Mouse (Mus musculus) MEL (cell line): ENCODE results near the gene Sipa1l3. TPM values are rescaled to one million over a fixed set of nuclear protein-coding genes. Genes with fewer than 3 reads are reported as not detected.

Experiments
- DNase-seq: peaks from one replicate; pipeline ENCODE4 v3.0.0; 2011; ENCODE audit warnings: low read depth, low spot score
- H3K27ac ChIP-seq: 2 replicates; pipeline ENCODE4 v1.5.1; 2012; ENCODE audit warnings: low read depth, mild to moderate bottlenecking, control low read depth, low read length, moderate library complexity; ENCODE audit not compliant: control insufficient read depth
- H3K27me3 ChIP-seq, 2 experiments: fragments of 150-350 bp in 1 of 2; sonication (generic) in 1 of 2; 2 replicates each; pipeline ENCODE4 v1.6.1; 2012; ENCODE audit warnings: low read length in 2 of 2, mild to moderate bottlenecking in 2 of 2, improper control_type of control experiment in 1 of 2, moderate library complexity in 1 of 2; ENCODE audit not compliant: insufficient read depth in 2 of 2, control insufficient read depth in 1 of 2
- H3K36me3 ChIP-seq, 2 experiments: 2 replicates each; pipeline ENCODE4 v1.6.1; 2012 to 2014; ENCODE audit warnings: low read length in 2 of 2, improper control_type of control experiment in 1 of 2, inconsistent platforms in 1 of 2, mild to moderate bottlenecking in 1 of 2; ENCODE audit not compliant: insufficient read depth in 2 of 2, control insufficient read depth in 1 of 2
- H3K4me1 ChIP-seq, 2 experiments: fragments of 150-350 bp in 1 of 2; sonication (generic) in 1 of 2; 2 replicates each; pipeline ENCODE4 v1.6.1; 2012; ENCODE audit warnings: low read length in 2 of 2, improper control_type of control experiment in 1 of 2, mild to moderate bottlenecking in 1 of 2; ENCODE audit not compliant: insufficient read depth in 2 of 2, control insufficient read depth in 1 of 2
- H3K4me3 ChIP-seq, 2 experiments: fragments of 150-350 bp in 1 of 2; sonication (generic) in 1 of 2; 2 replicates each; pipeline ENCODE4 v1.5.1; 2012; ENCODE audit warnings: low read depth in 2 of 2, low read length in 2 of 2, mild to moderate bottlenecking in 2 of 2, moderate library complexity in 2 of 2, control low read depth in 1 of 2, improper control_type of control experiment in 1 of 2; ENCODE audit not compliant: control insufficient read depth in 1 of 2, insufficient read depth in 1 of 2
- H3K79me2 ChIP-seq: 2 replicates; pipeline ENCODE4 v1.6.1; 2012; ENCODE audit warnings: mild to moderate bottlenecking, low read length, moderate library complexity; ENCODE audit not compliant: control insufficient read depth, poor library complexity, insufficient read depth
- H3K9ac ChIP-seq: 2 replicates; pipeline ENCODE4 v1.6.1; 2012; ENCODE audit warnings: low read depth, mild to moderate bottlenecking, control low read depth, low read length, moderate library complexity; ENCODE audit not compliant: control insufficient read depth, poor library complexity, severe bottlenecking
- H3K9me3 ChIP-seq: fragments of 150-350 bp; sonication (generic); replicated peaks from 2 replicates; pipeline ENCODE4 v1.6.1; 2012; ENCODE audit warnings: mild to moderate bottlenecking, low read length, improper control_type of control experiment, moderate library complexity; ENCODE audit not compliant: insufficient read depth
- BHLHE40 ChIP-seq: IDR thresholded peaks from 2 replicates; pipeline ENCODE4 v1.6.1; 2012; ENCODE audit warnings: low read depth, mild to moderate bottlenecking, inconsistent platforms, low read length, improper control_type of control experiment, borderline replicate concordance
- E2F4 ChIP-seq: IDR thresholded peaks from 2 replicates; pipeline ENCODE4 v1.6.1; 2011; ENCODE audit warnings: low read depth, low read length, improper control_type of control experiment, borderline replicate concordance
- EP300 ChIP-seq, 2 experiments: IDR thresholded peaks; 2 replicates each; pipeline ENCODE4 v1.6.1; 2011; ENCODE audit warnings: improper control_type of control experiment in 2 of 2, low read length in 2 of 2, low read depth in 1 of 2, mild to moderate bottlenecking in 1 of 2
- ETS1 ChIP-seq: IDR thresholded peaks from 2 replicates; pipeline ENCODE4 v1.6.1; 2012; ENCODE audit warnings: low read depth, mild to moderate bottlenecking, inconsistent platforms, low read length, improper control_type of control experiment, moderate library complexity
- GATA1 ChIP-seq: IDR thresholded peaks from 2 replicates; pipeline ENCODE4 v1.6.1; 2011; ENCODE audit warnings: low read depth, low read length, improper control_type of control experiment
- KAT2A ChIP-seq: conservative IDR thresholded peaks from 2 replicates; pipeline ENCODE4 v1.6.1; 2012; ENCODE audit warnings: low read depth, low read length, improper control_type of control experiment, inconsistent platforms
- MAX ChIP-seq: IDR thresholded peaks from 2 replicates; pipeline ENCODE4 v1.6.1; 2011; ENCODE audit warnings: low read length, improper control_type of control experiment
- MAZ ChIP-seq: IDR thresholded peaks from 2 replicates; pipeline ENCODE4 v1.6.1; 2012; ENCODE audit warnings: low read depth, mild to moderate bottlenecking, inconsistent platforms, low read length, improper control_type of control experiment
- MYC ChIP-seq: IDR thresholded peaks from 2 replicates; pipeline ENCODE4 v1.6.1; 2011; ENCODE audit warnings: low read depth, mild to moderate bottlenecking, low read length, improper control_type of control experiment, moderate library complexity
- POLR2A ChIP-seq, 2 experiments: IDR thresholded peaks; 2 replicates each; pipeline ENCODE4 v1.6.1; 2011 to 2012; ENCODE audit warnings: low read length in 2 of 2, mild to moderate bottlenecking in 2 of 2, control low read depth in 1 of 2, improper control_type of control experiment in 1 of 2, low read depth in 1 of 2, moderate library complexity in 1 of 2; ENCODE audit not compliant: control insufficient read depth in 1 of 2, insufficient read depth in 1 of 2, poor library complexity in 1 of 2
- POLR2AphosphoS5 ChIP-seq: IDR thresholded peaks from 2 replicates; pipeline ENCODE4 v1.6.1; 2012; ENCODE audit warnings: low read depth, borderline replicate concordance, mild to moderate bottlenecking, inconsistent platforms, low read length, moderate library complexity, mixed read lengths
- RAD21 ChIP-seq: IDR thresholded peaks from 2 replicates; pipeline ENCODE4 v1.6.1; 2011; ENCODE audit warnings: mild to moderate bottlenecking, low read depth, low read length, improper control_type of control experiment
- RCOR1 ChIP-seq: IDR thresholded peaks from 2 replicates; pipeline ENCODE4 v1.6.1; 2012; ENCODE audit warnings: low read depth, mild to moderate bottlenecking, inconsistent platforms, low read length, improper control_type of control experiment
- SIN3A ChIP-seq: IDR thresholded peaks from 2 replicates; pipeline ENCODE4 v1.6.1; 2012; ENCODE audit warnings: low read length, improper control_type of control experiment, inconsistent platforms
- TBP ChIP-seq: IDR thresholded peaks from 2 replicates; pipeline ENCODE4 v1.8.0; 2011; ENCODE audit warnings: low read depth, low read length, improper control_type of control experiment
- UBTF ChIP-seq: IDR thresholded peaks from 2 replicates; pipeline ENCODE4 v1.6.1; 2012; ENCODE audit warnings: low read depth, mild to moderate bottlenecking, inconsistent platforms, low read length, improper control_type of control experiment, moderate library complexity, borderline replicate concordance; ENCODE audit not compliant: insufficient read depth
- USF2 ChIP-seq, 2 experiments: IDR thresholded peaks; 2 replicates each; pipeline ENCODE4 v1.6.1; 2011 to 2012; ENCODE audit warnings: improper control_type of control experiment in 2 of 2, low read length in 2 of 2, borderline replicate concordance in 1 of 2, inconsistent platforms in 1 of 2, low read depth in 1 of 2, mild to moderate bottlenecking in 1 of 2; ENCODE audit not compliant: insufficient read depth in 1 of 2
- ZMIZ1 ChIP-seq: IDR thresholded peaks from 2 replicates; pipeline ENCODE4 v1.6.1; 2012; ENCODE audit warnings: low read depth, mild to moderate bottlenecking, inconsistent platforms, low read length, improper control_type of control experiment, moderate library complexity
- polyA plus RNA-seq, 2 experiments: library from polyadenylated mRNA; stranded (reverse) in 1 of 2; unstranded in 1 of 2; fragments of >175 nt in 1 of 2; fragments of >200 nt in 1 of 2; gene quantifications; 2 replicates each; pipeline versions ENCODE4 v1.2.1 to v1.2.4; 2012; ENCODE audit warnings: low replicate concordance in 2 of 2, low read depth in 1 of 2; ENCODE audit not compliant: insufficient read length in 2 of 2, insufficient read depth in 1 of 2, missing spikeins in 1 of 2
- total RNA-seq: library from RNA; depleted of rRNA; stranded (reverse); fragments of 300-350 nt; gene quantifications from 2 replicates; pipeline ENCODE4 v1.2.3, GENCODE M21; 2012

The Sipa1l3 gene
- total and polyA plus RNA-seq, 3 experiments = 14.9 to 49.4 TPM; not detected in 1

DNA sequence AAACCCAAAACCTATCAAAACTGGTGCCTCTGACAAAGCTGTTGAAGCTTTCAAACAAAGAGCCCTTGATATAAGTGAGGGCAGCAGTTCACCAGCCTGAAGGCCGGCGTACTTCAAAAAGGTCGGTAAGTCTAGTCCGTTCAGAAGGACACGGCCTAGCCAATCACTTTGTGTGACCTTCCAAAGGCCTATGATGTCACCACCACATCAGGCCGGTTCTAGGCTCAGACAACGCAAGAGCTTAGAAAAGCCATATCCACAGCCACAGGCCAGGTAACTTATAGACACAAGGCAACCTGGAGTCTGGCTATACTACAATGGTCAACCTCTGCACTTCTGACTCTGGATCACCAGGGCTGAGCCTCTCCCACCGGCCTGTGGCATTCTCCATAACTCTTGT, 238.5 kb downstream of the Sipa1l3 start:
- H3K27me3 ChIP-seq = no peaks in the 10 kb centered on the region
- H3K27ac ChIP-seq = no peak overlapping the region
- H3K79me2 ChIP-seq = peaks cover 10% of the 10 kb centered on the region
- H3K36me3 ChIP-seq = peaks cover 0 to 18% of the 10 kb centered on the region in 2 experiments; a peak in 2 of 4 replicates
- H3K9ac ChIP-seq = no peak overlapping the region
- TF ChIP-seq KAT2A (no peak), MAX (no peak), RAD21 (no peak)
- H3K4me1 ChIP-seq = peaks cover 19 to 27% of the 10 kb centered on the region in 2 experiments
- no peak for DNase-seq
- H3K9me3 ChIP-seq = no peaks in the 10 kb centered on the region
- H3K4me3 ChIP-seq = peak overlapping the region in 1 of 2 experiments; percentile 89; a peak in 1 of 4 replicates

GRCm38 (mm10) chr7:29279261-29279660, 239.2 kb downstream of the Sipa1l3 start:
- H3K27me3 ChIP-seq = no peaks in the 10 kb centered on the region
- H3K4me3 ChIP-seq = no peak overlapping the region
- H3K4me1 ChIP-seq = peaks cover 14 to 23% of the 10 kb centered on the region in 2 experiments; a peak in 3 of 4 replicates
- no peak for DNase-seq
- H3K9me3 ChIP-seq = no peaks in the 10 kb centered on the region
- H3K36me3 ChIP-seq = peaks cover 0 to 13% of the 10 kb centered on the region in 2 experiments; a peak in 2 of 4 replicates
- no peak overlapping the region for H3K9ac ChIP-seq
- TF ChIP-seq KAT2A = no peak
- 0 out of 2 replicates have a peak, but pooled peaks have one; percentile 5 for TF ChIP-seq GATA1
- TF ChIP-seq POLR2AphosphoS5 = no peak
- TF ChIP-seq TBP = no peak
- TF ChIP-seq BHLHE40 = no peak
- no peak for TF ChIP-seq ZMIZ1
- TF ChIP-seq EP300 (IDR thresholded peaks at IDR 0.05; ENCODE audit: low read depth in 1 of 2, low read length in 2 of 2) = no peak
- H3K79me2 ChIP-seq = peaks cover 10% of the 10 kb centered on the region
- H3K27ac ChIP-seq = no peak overlapping the region

GRCm38 (mm10) chr7:29277510-29277909, 240.9 kb downstream of the Sipa1l3 start:
- Histone ChIP-seq H3K9me3 (no peaks in the 10 kb centered on the region), H3K36me3 (peaks cover 0 to 8% of the 10 kb centered on the region in 2 experiments; a peak in 1 of 4 replicates), H3K27ac (no peak overlapping the region), H3K27me3 (no peaks in the 10 kb centered on the region), H3K4me3 (no peak overlapping the region), H3K9ac (no peak overlapping the region), H3K4me1 (peaks cover 8 to 18% of the 10 kb centered on the region in 2 experiments; a peak in 3 of 4 replicates), H3K79me2 (peaks cover 10% of the 10 kb centered on the region)
- no peak for TF ChIP-seq POLR2AphosphoS5
- TF ChIP-seq ZMIZ1 = no peak
- no peak for TF ChIP-seq BHLHE40
- TF ChIP-seq USF2 (IDR thresholded peaks at IDR 0.05; ENCODE audit: borderline replicate concordance in 1 of 2, insufficient read depth in 1 of 2, low read depth in 1 of 2, low read length in 2 of 2) = no peak
- TF ChIP-seq UBTF = no peak
- no peak for TF ChIP-seq MAZ
- TF ChIP-seq RCOR1 = no peak
- TF ChIP-seq GATA1 = no peak
- TF ChIP-seq MYC = no peak
- no peak for TF ChIP-seq POLR2A (IDR thresholded peaks at IDR 0.05; ENCODE audit: control insufficient read depth in 1 of 2, insufficient read depth in 1 of 2, low read depth in 1 of 2, low read length in 2 of 2, poor library complexity in 1 of 2)
- no peak for TF ChIP-seq E2F4
- no peak for TF ChIP-seq SIN3A
- no peak for TF ChIP-seq ETS1
- DNase-seq = no peak
